Mouse (Mus musculus) liver, adult 2 months (tissue): ENCODE measurements around the gene Tbc1d25.

ENCODE experiments used
- CTCF ChIP-seq: fragments of 200-500 bp; IDR thresholded peaks from 2 replicates; pipeline ENCODE4 v1.5.1; 2011; ENCODE audit warnings: low read depth, low read length, control low read depth
- POLR2A ChIP-seq: fragments of 200-500 bp; IDR thresholded peaks from 2 replicates; pipeline ENCODE4 v1.6.1; 2011; ENCODE audit warnings: low read length, control low read depth; ENCODE audit not compliant: insufficient read depth; ENCODE audit errors: extremely low read depth

GRCm38 (mm10) chrX:8207224-8207623 is 31.2 kb upstream of the Tbc1d25 start:
- TF ChIP-seq CTCF (no peak), POLR2A (no peak)
